Mouse (Mus musculus): ENCODE results near the gene Supt20.

DNA sequence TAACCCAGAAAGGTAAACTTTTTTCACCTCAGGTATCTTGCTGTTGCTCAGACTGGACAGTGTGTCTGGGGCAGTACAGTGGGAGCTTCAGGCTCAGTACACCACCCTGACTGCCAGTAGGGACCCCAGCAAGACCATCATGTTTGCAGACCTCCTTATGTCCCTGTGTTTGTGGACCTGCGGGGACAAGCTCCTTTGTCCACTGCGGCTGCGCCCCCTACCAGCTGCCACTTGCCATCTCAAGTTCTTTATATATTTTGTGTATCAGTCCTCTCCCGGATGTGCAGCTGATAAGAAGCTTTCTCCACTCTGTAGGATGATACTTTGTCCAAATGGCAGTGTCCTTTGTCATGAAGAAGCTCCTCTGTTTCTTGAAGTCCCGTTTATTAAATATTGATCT lies 30.2 kb upstream of the Supt20 start:
- TF ChIP-seq CTCF (IDR thresholded peaks at IDR 0.05; ENCODE audit: insufficient read depth, low read depth, low read length) (no peak), POLR2A (IDR thresholded peaks at IDR 0.05; ENCODE audit: insufficient read depth, low read depth, low read length) (no peak)
